Mouse (Mus musculus): ENCODE measurements at regions not wholly inside any gene's neighbourhood (a gene's known extent, or its start where the extent isn't known, plus 50 kb on each side); places are given as distances from the start of the nearest gene placed in this dataset.

- no peak for DNase-seq (ENCODE audit: low spot score in 2 of 2)
These were observed 247.8 kb upstream of the Sp4 start for GRCm38 (mm10) chr12:118549071-118549470.

GRCm38 (mm10) chr12:118540336-118540735, 239.1 kb upstream of the Sp4 start:
- no peak for DNase-seq (ENCODE audit: low spot score in 2 of 2)

GRCm38 (mm10) chr12:118530514-118530913, 229.3 kb upstream of the Sp4 start:
- no peak for DNase-seq (ENCODE audit: low spot score in 2 of 2)

- no peak for DNase-seq (ENCODE audit: low spot score in 2 of 2)
These were observed 228.5 kb upstream of the Sp4 start for GRCm38 (mm10) chr12:118529428-118530361.

GRCm38 (mm10) chr12:118521770-118522169, 220.5 kb upstream of the Sp4 start:
- no peak for DNase-seq (ENCODE audit: low spot score in 2 of 2)

- DNase-seq (ENCODE audit: low spot score in 2 of 2): no peak
These were observed 220.1 kb upstream of the Sp4 start for GRCm38 (mm10) chr12:118521329-118521728.

GRCm38 (mm10) chr12:118519801-118520327, 218.6 kb upstream of the Sp4 start:
- no peak for DNase-seq (ENCODE audit: low spot score in 2 of 2)

GRCm38 (mm10) chr12:118510989-118511388, 209.7 kb upstream of the Sp4 start:
- DNase-seq (ENCODE audit: low spot score in 2 of 2): no peak

GRCm38 (mm10) chr12:118508972-118509917, 208.0 kb upstream of the Sp4 start:
- DNase-seq (ENCODE audit: low spot score in 2 of 2): no peak

- DNase-seq (ENCODE audit: low spot score in 2 of 2): no peak
These were observed 199.2 kb upstream of the Sp4 start for GRCm38 (mm10) chr12:118500392-118500791.

GRCm38 (mm10) chr12:118488038-118488437, 186.8 kb upstream of the Sp4 start:
- no peak for DNase-seq (ENCODE audit: low spot score in 2 of 2)

GRCm38 (mm10) chr12:118486434-118486833, 185.2 kb upstream of the Sp4 start:
- DNase-seq (ENCODE audit: low spot score in 2 of 2): no peak

- DNase-seq (ENCODE audit: low spot score in 2 of 2): no peak
These were observed 180.1 kb upstream of the Sp4 start for GRCm38 (mm10) chr12:118481347-118481746.

GRCm38 (mm10) chr12:118474732-118475131, 173.5 kb upstream of the Sp4 start:
- DNase-seq (ENCODE audit: low spot score in 2 of 2): no peak

GRCm38 (mm10) chr12:118466837-118467236, 165.6 kb upstream of the Sp4 start:
- no peak for DNase-seq (ENCODE audit: low spot score in 2 of 2)

GRCm38 (mm10) chr12:118457493-118458408, 156.5 kb upstream of the Sp4 start:
- peak; percentile 24 to 50 for DNase-seq (ENCODE audit: low spot score in 2 of 2)

GRCm38 (mm10) chr12:118455609-118456008, 154.4 kb upstream of the Sp4 start:
- DNase-seq (ENCODE audit: low spot score in 2 of 2): no peak

- DNase-seq (ENCODE audit: low spot score in 2 of 2): no peak
These were observed 138.4 kb upstream of the Sp4 start for GRCm38 (mm10) chr12:118439626-118440025.

GRCm38 (mm10) chr12:118438882-118439281, 137.6 kb upstream of the Sp4 start:
- DNase-seq (ENCODE audit: low spot score in 2 of 2): no peak

- DNase-seq (ENCODE audit: low spot score in 2 of 2): no peak
These were observed 131.5 kb upstream of the Sp4 start for GRCm38 (mm10) chr12:118432703-118433102.

- DNase-seq (ENCODE audit: low spot score in 2 of 2): no peak
These were observed 127.1 kb upstream of the Sp4 start for GRCm38 (mm10) chr12:118428384-118428783.
